Mouse (Mus musculus) cortical plate, adult 2 months (tissue): ENCODE measurements around the gene Dlk1.
A peak's percentile ranks its signal among the peaks of the same experiment; 100 is the strongest.

Source experiments
- CTCF ChIP-seq: fragments of 200-500 bp; IDR thresholded peaks from 2 replicates; pipeline ENCODE4 v1.5.1; 2011; ENCODE audit warnings: mild to moderate bottlenecking, control low read depth, low read length; ENCODE audit not compliant: insufficient read depth; ENCODE audit errors: extremely low read depth
- POLR2A ChIP-seq: fragments of 200-500 bp; IDR thresholded peaks from 2 replicates; pipeline ENCODE4 v1.6.1; 2011; ENCODE audit warnings: mild to moderate bottlenecking, low read length, control low read depth; ENCODE audit not compliant: insufficient read depth; ENCODE audit errors: extremely low read depth

- TF ChIP-seq CTCF (peak; percentile 52), POLR2A (no peak)
Measured at GRCm38 (mm10) chr12:109437559-109438350, 14.9 kb upstream of the Dlk1 start.
